Mouse (Mus musculus) limb, embryonic 11.5 days (tissue): ENCODE results near the gene Zfp599. TPM values are rescaled to one million over a fixed set of nuclear protein-coding genes. Genes with fewer than 3 reads are reported as not detected.

Experiments
- ATAC-seq: fragments of 200-750 bp; cut with Nextera tagmentation; 2 replicates; pipeline ENCODE4 v1.8.0; 2017; ENCODE audit warnings: low read depth; ENCODE audit not compliant: insufficient number of reproducible peaks, low FRiP score, low TSS enrichment
- DNase-seq: peaks from one replicate; pipeline ENCODE4 v3.0.0-alpha.2; 2015; ENCODE audit warnings: low spot score
- H3K27ac ChIP-seq: fragments of 300-500 bp; sonication (generic); replicated peaks from 2 replicates; pipeline ENCODE4 v1.5.1; 2014; ENCODE audit warnings: low read depth, mild to moderate bottlenecking, low read length
- H3K27me3 ChIP-seq: fragments of 300-500 bp; sonication (generic); 2 replicates; pipeline ENCODE4 v1.6.1; 2014; ENCODE audit warnings: mild to moderate bottlenecking, low read length, mixed read lengths; ENCODE audit not compliant: control insufficient read depth, insufficient read depth
- H3K36me3 ChIP-seq: fragments of 300-500 bp; sonication (generic); 2 replicates; pipeline ENCODE4 v1.6.1; 2014; ENCODE audit warnings: mild to moderate bottlenecking, low read length, moderate library complexity, mixed read lengths; ENCODE audit not compliant: control insufficient read depth, insufficient read depth
- H3K4me1 ChIP-seq: fragments of 300-500 bp; sonication (generic); 2 replicates; pipeline ENCODE4 v1.6.1; 2014; ENCODE audit warnings: low read length, mixed read lengths; ENCODE audit not compliant: control insufficient read depth, insufficient read depth
- H3K4me2 ChIP-seq: fragments of 300-500 bp; sonication (generic); 2 replicates; pipeline ENCODE4 v1.6.1; 2014; ENCODE audit warnings: low read depth, mild to moderate bottlenecking, moderate library complexity; ENCODE audit not compliant: severe bottlenecking
- H3K4me3 ChIP-seq: fragments of 300-500 bp; sonication (generic); 2 replicates; pipeline ENCODE4 v1.5.1; 2014; ENCODE audit warnings: low read depth, low read length
- H3K9ac ChIP-seq: fragments of 300-500 bp; sonication (generic); 2 replicates; pipeline ENCODE4 v1.6.1; 2014; ENCODE audit warnings: mild to moderate bottlenecking, low read length
- H3K9me3 ChIP-seq: fragments of 300-500 bp; sonication (generic); 2 replicates; pipeline ENCODE4 v1.6.1; 2016; ENCODE audit warnings: low read length; ENCODE audit not compliant: control insufficient read depth
- WGBS: fragments of 180-500 bp; shearing (Covaris S2); extraction: QIAGEN DNeasy Blood & Tissue Kit; methylation state at CpG from one replicate; pipeline ENCODE4 v1.1.7; 2014; 5-methylcytosine and 5-hydroxymethylcytosine counted together
- polyA plus RNA-seq: library from polyadenylated mRNA; unstranded; fragments of >200 nt; fragmentation: Nextera tagmentation; extraction: Ambion mirVana; gene quantifications from 2 replicates; pipeline ENCODE4 v1.2.1, GENCODE M21; 2014

Gene Zfp599
- polyA plus RNA-seq, 1 experiment from 2014 or later: 10.8 TPM

- Histone ChIP-seq H3K27me3 (no peaks in the 10 kb centered on the region), H3K4me3 (no peak overlapping the region), H3K27ac (no peak overlapping the region), H3K4me1 (no peaks in the 10 kb centered on the region), H3K36me3 (no peaks in the 10 kb centered on the region), H3K9me3 (no peaks in the 10 kb centered on the region), H3K9ac (no peak overlapping the region), H3K4me2 (no peak overlapping the region)
- ATAC-seq (no peak), DNase-seq (no peak)
- WGBS: 93% methylated on average over 1 of the region's 1 CpGs
Observed at GRCm38 (mm10) chr9:22261594-22261993, 1.9 kb upstream of the Zfp599 start.

GRCm38 (mm10) chr9:22260092-22260422 is 362 bp upstream of the Zfp599 start:
- Histone ChIP-seq H3K4me3 (peak overlapping the region; percentile 72; the same call in 1 of the 2 replicates), H3K9me3 (peaks cover 5% of the 10 kb centered on the region; the same call in 1 of the 2 replicates), H3K4me2 (peak overlapping the region; percentile 69), H3K4me1 (no peaks in the 10 kb centered on the region), H3K36me3 (peaks cover 10% of the 10 kb centered on the region), H3K9ac (no peak overlapping the region), H3K27me3 (no peaks in the 10 kb centered on the region), H3K27ac (no peak overlapping the region)
- 25% methylated on average over 3 of the region's 3 CpGs for WGBS
- no peak for ATAC-seq
- no peak for DNase-seq

- no peak for ATAC-seq
- Histone ChIP-seq H3K4me1 (no peaks in the 10 kb centered on the region), H3K36me3 (peaks cover 14% of the 10 kb centered on the region), H3K9me3 (peaks cover 5% of the 10 kb centered on the region; the same call in 1 of the 2 replicates), H3K27ac (no peak overlapping the region), H3K4me2 (peak overlapping the region; percentile 69), H3K27me3 (no peaks in the 10 kb centered on the region), H3K4me3 (peak overlapping the region; percentile 72), H3K9ac (peak overlapping the region; percentile 87)
- DNase-seq: no peak
- WGBS: 82% methylated on average over 8 of the region's 8 CpGs
Observed at GRCm38 (mm10) chr9:22258784-22259183, 911 bp downstream of the Zfp599 start.

GRCm38 (mm10) chr9:22256579-22256978 is 3.1 kb downstream of the Zfp599 start:
- Histone ChIP-seq H3K4me3 (no peak overlapping the region), H3K36me3 (peaks cover 26% of the 10 kb centered on the region), H3K9ac (no peak overlapping the region), H3K4me1 (no peaks in the 10 kb centered on the region), H3K9me3 (peaks cover 5% of the 10 kb centered on the region; the same call in 1 of the 2 replicates), H3K27ac (no peak overlapping the region), H3K27me3 (no peaks in the 10 kb centered on the region), H3K4me2 (no peak overlapping the region)
- no peak for ATAC-seq
- WGBS: 93% methylated on average over 4 of the region's 4 CpGs
- no peak for DNase-seq

- no peak for ATAC-seq
- no peak overlapping the region for H3K9ac ChIP-seq
- H3K36me3 ChIP-seq: peaks cover 32% of the 10 kb centered on the region
- H3K4me2 ChIP-seq: no peak overlapping the region
- H3K27ac ChIP-seq: no peak overlapping the region
- no peak for DNase-seq
- H3K9me3 ChIP-seq: peaks cover 6% of the 10 kb centered on the region; the same call in 1 of the 2 replicates
- WGBS: 95% methylated on average over 2 of the region's 2 CpGs
- H3K4me3 ChIP-seq: no peak overlapping the region
- H3K4me1 ChIP-seq: no peaks in the 10 kb centered on the region
- H3K27me3 ChIP-seq: no peaks in the 10 kb centered on the region
Observed at GRCm38 (mm10) chr9:22244242-22244641, 15.5 kb downstream of the Zfp599 start.

- ATAC-seq (no peak), DNase-seq (no peak)
- H3K4me2 ChIP-seq: no peak overlapping the region
- H3K4me1 ChIP-seq: no peaks in the 10 kb centered on the region
- no peak overlapping the region for H3K27ac ChIP-seq
- 88% methylated on average over 4 of the region's 4 CpGs for WGBS
- no peaks in the 10 kb centered on the region for H3K9me3 ChIP-seq
- H3K4me3 ChIP-seq: no peak overlapping the region
- peaks cover 20% of the 10 kb centered on the region for H3K36me3 ChIP-seq
- no peaks in the 10 kb centered on the region for H3K27me3 ChIP-seq
- no peak overlapping the region for H3K9ac ChIP-seq
Observed at GRCm38 (mm10) chr9:22240001-22240400, 19.7 kb downstream of the Zfp599 start.

- Histone ChIP-seq H3K4me2 (no peak overlapping the region), H3K4me3 (no peak overlapping the region), H3K4me1 (0 out of 2 replicates have a peak, but pooled peaks cover 4% of the 10 kb centered on the region), H3K27me3 (no peaks in the 10 kb centered on the region), H3K9ac (no peak overlapping the region), H3K9me3 (no peaks in the 10 kb centered on the region), H3K36me3 (peaks cover 4% of the 10 kb centered on the region), H3K27ac (no peak overlapping the region)
- DNase-seq (no peak), ATAC-seq (no peak)
Observed at GRCm38 (mm10) chr9:22230556-22230955, 29.1 kb downstream of the Zfp599 start.

- no peak for ATAC-seq
- Histone ChIP-seq H3K27me3 (no peaks in the 10 kb centered on the region), H3K4me2 (no peak overlapping the region), H3K9me3 (no peaks in the 10 kb centered on the region), H3K27ac (no peak overlapping the region), H3K36me3 (peaks cover under 1% of the 10 kb centered on the region), H3K9ac (no peak overlapping the region), H3K4me1 (0 out of 2 replicates have a peak, but pooled peaks cover 4% of the 10 kb centered on the region), H3K4me3 (no peak overlapping the region)
- 95% methylated on average over 3 of the region's 3 CpGs for WGBS
- DNase-seq: no peak
Observed at GRCm38 (mm10) chr9:22230061-22230460, 29.6 kb downstream of the Zfp599 start.

- H3K4me3 ChIP-seq: no peak overlapping the region
- WGBS: 85% methylated on average over 7 of the region's 7 CpGs
Observed at GRCm38 (mm10) chr9:22229386-22230026, 30.2 kb downstream of the Zfp599 start.

More at GRCm38 (mm10) chr9:22229386-22230026, 30.2 kb downstream of the Zfp599 start:
- no peaks in the 10 kb centered on the region for H3K27me3 ChIP-seq
- H3K4me2 ChIP-seq: no peak overlapping the region
- 0 out of 2 replicates have a peak, but pooled peaks cover 4% of the 10 kb centered on the region for H3K4me1 ChIP-seq
- no peak for DNase-seq
- H3K27ac ChIP-seq: no peak overlapping the region
- H3K9me3 ChIP-seq: no peaks in the 10 kb centered on the region
- H3K36me3 ChIP-seq: no peaks in the 10 kb centered on the region
- ATAC-seq: no peak
- no peak overlapping the region for H3K9ac ChIP-seq
